Mouse (Mus musculus): ENCODE measurements around the gene Mtfr1l.
"Not testable (repeated sequence)": the region's sequence is repeated elsewhere in the genome, so short reads cannot be mapped to it uniquely, and the experiment has no call there.

Gene Mtfr1l

GRCm38 (mm10) chr4:134514309-134514930, 20.8 kb downstream of the Mtfr1l start:
- no peak for DNase-seq

- DNase-seq = peak; percentile 66
Measured at GRCm38 (mm10) chr4:134512798-134513197, 22.4 kb downstream of the Mtfr1l start.

- DNase-seq = no peak
Measured at GRCm38 (mm10) chr4:134511730-134512129, 23.5 kb downstream of the Mtfr1l start.

- DNase-seq = peak; percentile 88
Measured at GRCm38 (mm10) chr4:134510845-134511411, 24.3 kb downstream of the Mtfr1l start, which contains the start of gene Aunip. Aunip (plus strand) TSS chr4:134510999.

- DNase-seq = no peak
Measured at GRCm38 (mm10) chr4:134510396-134510795, 24.8 kb downstream of the Mtfr1l start.

- no peak for DNase-seq
Measured at GRCm38 (mm10) chr4:134506713-134507112, 28.5 kb downstream of the Mtfr1l start.

- DNase-seq = no peak
Measured at GRCm38 (mm10) chr4:134505966-134506594, 29.1 kb downstream of the Mtfr1l start.

GRCm38 (mm10) chr4:134505303-134505789, 29.8 kb downstream of the Mtfr1l start:
- DNase-seq = no peak

- DNase-seq = no peak
Measured at GRCm38 (mm10) chr4:134503686-134504357, 31.4 kb downstream of the Mtfr1l start.

GRCm38 (mm10) chr4:134501095-134501494, 34.1 kb downstream of the Mtfr1l start:
- no peak for DNase-seq

GRCm38 (mm10) chr4:134498983-134499382, 36.2 kb downstream of the Mtfr1l start:
- DNase-seq = not testable (repeated sequence)

GRCm38 (mm10) chr4:134497986-134498731, 37.0 kb downstream of the Mtfr1l start:
- DNase-seq = no peak

- DNase-seq = no peak
Measured at GRCm38 (mm10) chr4:134497223-134497622, 38.0 kb downstream of the Mtfr1l start.

GRCm38 (mm10) chr4:134496595-134497210, 38.5 kb downstream of the Mtfr1l start, which contains the start of gene Paqr7:
Paqr7 (plus strand) TSS chr4:134496697.
- DNase-seq = peak; percentile 88

- DNase-seq = no peak
Measured at GRCm38 (mm10) chr4:134495546-134495923, 39.7 kb downstream of the Mtfr1l start.

GRCm38 (mm10) chr4:134494780-134495545, 40.2 kb downstream of the Mtfr1l start:
- no peak for DNase-seq

GRCm38 (mm10) chr4:134494161-134494560, 41.0 kb downstream of the Mtfr1l start:
- not testable (repeated sequence) for DNase-seq

- no peak for DNase-seq
Measured at GRCm38 (mm10) chr4:134491716-134492115, 43.5 kb downstream of the Mtfr1l start.

- DNase-seq = peak; percentile 52
Measured at GRCm38 (mm10) chr4:134489986-134490665, 45.1 kb downstream of the Mtfr1l start.

GRCm38 (mm10) chr4:134488211-134488610, 47.0 kb downstream of the Mtfr1l start:
- no peak for DNase-seq

Data from kidney, adult 18-20 months (tissue).